Mouse (Mus musculus) G1E (cell line): Measurements from ENCODE around the gene Iqcg.

Experiments
- CTCF ChIP-seq: IDR thresholded peaks from 2 replicates; pipeline ENCODE4 v1.5.1; 2012; ENCODE audit warnings: low read depth, low read length, inconsistent platforms, mixed read lengths
- GATA1 ChIP-seq: IDR thresholded peaks from 2 replicates; pipeline ENCODE4 v1.6.1; 2012; ENCODE audit warnings: borderline replicate concordance, low read length, inconsistent platforms, mixed read lengths
- POLR2AphosphoS5 ChIP-seq: IDR thresholded peaks from 2 replicates; pipeline ENCODE4 v1.6.1; 2012; ENCODE audit warnings: low read depth, low read length, inconsistent platforms; ENCODE audit not compliant: insufficient replicate concordance
- TAL1 ChIP-seq: conservative IDR thresholded peaks from 2 replicates; pipeline ENCODE4 v1.6.1; 2012; ENCODE audit warnings: low read depth, low read length, inconsistent platforms, mixed read lengths

GRCm38 (mm10) chr16:33015396-33015907, 40.6 kb downstream of the Iqcg start:
- TF ChIP-seq CTCF (no peak), POLR2AphosphoS5 (no peak), GATA1 (no peak), TAL1 (no peak)
